Mouse (Mus musculus) lung, adult 18-20 months (tissue): Measurements from ENCODE around the gene Nudt2.
"Not testable (repeated sequence)": the region's sequence is repeated elsewhere in the genome, so short reads cannot be mapped to it uniquely, and the experiment has no call there.

Experiments
- DNase-seq, 2 experiments: peaks; one replicate each; pipeline ENCODE4 v3.0.0; 2022; ENCODE audit warnings: mixed read lengths in 2 of 2

The Nudt2 gene

DNA sequence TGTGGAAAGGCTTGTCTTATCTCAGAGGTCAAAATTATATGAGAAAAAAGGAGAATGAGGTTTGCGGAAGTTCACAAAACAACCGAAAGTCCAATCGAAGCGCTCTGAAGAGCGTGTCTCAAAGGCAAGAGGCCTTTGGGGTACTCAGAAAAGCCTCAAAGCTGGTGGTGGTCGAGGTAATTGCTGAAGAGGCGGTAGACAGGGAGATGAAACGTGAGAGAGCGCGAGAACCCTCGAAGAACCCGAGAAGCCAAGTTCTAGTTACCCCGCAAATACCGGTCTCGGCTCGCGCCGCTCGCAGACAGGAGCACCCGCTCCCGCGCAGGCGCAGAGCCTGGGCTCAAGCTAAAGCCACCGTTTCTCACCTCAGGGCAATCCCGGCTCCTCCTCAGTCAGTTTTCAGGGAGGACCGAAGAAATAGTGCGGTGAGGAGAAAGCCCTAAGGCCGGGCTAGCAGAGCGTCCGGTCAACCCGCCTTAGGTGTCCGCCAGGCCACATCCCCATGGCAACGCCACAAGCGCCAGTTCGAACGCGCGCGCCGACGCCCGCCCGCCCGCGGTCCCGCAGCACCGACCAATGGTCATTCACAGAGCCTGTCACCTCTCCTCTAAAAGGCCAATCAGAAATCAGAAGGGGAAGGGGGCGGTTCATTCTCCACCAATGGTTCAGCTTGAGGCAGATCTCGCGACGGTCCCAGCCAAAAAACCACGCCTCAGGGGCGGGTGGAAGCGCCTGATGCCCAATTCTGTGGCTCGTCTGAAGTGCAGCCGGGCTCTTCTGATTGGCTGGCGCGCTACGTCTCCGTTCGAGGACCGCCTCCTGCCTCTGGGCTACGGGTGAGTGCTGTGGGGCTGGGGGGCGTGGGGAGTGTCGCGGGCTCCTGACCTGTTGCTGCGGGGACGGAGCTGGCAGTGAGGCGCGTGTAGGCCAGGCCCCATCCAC, at the start of gene Nudt2, which contains the start of gene Kif24:
Nudt2 (plus strand) TSS at position 807 of the 942 bp plus-strand sequence.
Kif24 (minus strand) TSS at position 543 of the 942 bp plus-strand sequence.
- peak; percentile 99 to 100 for DNase-seq

DNA sequence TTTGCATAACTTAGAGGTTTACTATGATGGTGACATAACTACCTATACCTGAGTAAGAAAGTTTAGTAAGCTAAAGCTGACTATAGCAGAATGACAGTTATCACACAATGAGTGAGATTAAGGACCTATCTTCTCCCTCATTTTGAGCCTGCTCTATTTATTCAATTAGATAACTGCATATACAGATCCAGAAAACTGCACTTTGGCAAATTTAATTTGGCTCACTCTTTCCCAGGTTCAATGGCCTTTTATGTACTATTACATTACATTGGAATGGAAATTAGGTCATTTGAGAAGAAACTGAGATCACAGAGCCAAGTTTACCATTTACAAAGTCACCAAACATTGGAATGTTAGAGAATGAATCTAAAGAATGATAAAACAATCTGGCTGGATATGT, 48.0 kb upstream of the Nudt2 start:
- DNase-seq, result no peak

DNA sequence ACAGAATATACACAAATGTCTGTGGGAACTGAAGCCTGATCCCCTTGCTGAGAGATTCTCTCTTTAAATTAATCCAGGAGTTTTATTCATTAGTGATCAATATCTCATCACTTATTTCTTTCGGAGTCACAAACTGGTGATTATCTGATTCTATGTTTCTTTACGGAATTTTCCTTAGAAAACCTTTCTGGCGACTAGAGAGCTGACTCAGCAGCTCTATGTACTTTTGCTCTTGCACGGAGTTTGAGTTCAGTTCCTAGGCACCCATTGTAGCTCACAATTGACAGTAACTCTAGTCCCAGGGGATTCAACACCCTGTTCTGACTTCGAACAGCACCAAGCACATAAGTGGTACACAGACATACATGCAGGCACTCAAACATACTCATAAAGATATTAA, 26.0 kb upstream of the Nudt2 start:
- DNase-seq, result no peak

DNA sequence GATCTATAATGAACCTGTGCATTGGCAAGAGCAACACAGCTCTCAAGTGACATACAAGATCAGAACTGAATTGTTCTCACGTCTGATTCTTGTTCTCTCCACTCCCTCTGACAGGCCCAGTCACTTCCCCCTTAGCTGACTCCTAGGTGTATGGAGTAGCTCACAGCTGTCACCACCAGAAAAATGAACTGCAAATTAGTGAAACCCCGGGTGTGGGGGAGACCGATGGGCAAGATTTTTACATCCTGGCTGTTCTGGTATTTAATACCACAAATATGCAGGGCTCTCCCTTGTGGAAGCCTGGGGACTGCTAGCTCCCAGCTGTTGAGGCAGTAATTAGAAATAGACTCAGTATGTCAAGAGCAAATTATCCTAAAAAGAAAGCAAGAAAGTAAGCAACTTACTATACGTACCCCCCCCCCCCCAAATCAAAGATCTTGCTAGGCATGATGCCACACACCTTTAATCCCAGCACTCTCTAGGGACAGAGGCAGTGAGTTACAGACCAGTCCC, 22.1 kb upstream of the Nudt2 start:
- DNase-seq, result no peak

DNA sequence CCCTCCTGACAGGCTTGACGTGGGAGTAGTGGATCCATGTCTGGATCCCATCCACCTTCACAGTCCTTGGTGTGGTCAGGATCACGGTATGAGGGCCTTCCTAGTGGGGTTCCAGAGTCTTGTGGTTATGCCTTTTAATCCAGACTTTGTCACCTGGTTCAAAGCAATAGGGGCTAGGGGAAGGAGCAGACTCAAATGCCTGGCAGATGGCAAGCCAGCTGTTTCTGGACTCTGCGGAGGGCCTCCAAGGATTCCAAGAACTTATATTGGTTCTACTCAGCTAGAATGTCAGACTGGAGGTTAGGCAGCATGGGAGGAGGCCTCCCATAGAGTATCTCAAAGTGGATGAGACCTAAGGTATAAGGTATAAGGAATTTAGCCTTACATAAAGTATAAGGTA, 17.4 kb upstream of the Nudt2 start:
- no peak for DNase-seq

DNA sequence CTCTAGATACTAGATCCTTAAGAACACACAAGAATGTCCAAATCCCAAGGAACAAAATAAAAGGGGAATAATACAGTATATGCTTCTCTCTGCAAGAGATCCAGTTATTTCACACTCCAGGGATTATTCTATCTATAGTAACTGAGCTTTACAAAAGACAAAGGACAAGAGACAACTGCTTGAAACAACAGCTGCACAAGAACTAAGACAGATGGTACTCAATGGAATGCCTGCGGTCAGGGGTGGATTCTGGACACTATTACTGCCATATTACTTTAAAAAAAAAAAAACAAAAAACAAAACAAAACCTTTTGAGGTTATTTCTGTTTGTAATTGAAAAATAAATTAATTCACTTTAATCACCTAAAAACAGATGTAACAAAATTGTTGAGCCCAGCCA, 4.3 kb upstream of the Nudt2 start:
- DNase-seq, result no peak

DNA sequence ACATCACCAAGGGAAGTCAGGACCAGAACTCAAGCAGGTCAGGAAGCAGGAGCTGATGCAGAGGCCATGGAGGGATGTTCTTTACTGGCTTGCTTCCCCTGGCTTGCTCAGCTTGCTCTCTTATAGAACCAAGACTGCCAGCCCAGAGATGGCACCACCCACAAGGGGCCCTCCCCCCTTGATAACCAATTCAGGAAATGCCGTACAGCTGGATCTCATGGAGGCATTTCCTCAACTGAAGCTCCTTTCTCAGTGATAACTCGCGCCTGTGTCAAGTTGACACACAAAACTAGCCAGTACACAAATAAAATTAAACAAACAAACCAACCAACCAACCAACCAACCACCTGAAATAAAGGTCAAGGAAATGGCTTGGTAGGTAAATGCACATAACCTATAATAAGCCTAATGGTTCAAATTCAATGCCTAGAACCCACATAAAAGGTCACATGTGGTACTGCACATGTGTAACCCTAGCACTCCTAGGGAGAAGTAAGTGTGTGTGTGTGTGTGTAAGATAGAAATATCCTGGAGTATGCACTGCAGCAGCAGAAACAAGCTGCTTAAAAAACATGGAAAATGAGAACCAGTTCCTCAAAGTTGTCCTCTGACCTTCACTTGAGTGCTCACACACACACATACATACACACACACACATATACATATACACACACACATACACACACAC, 1.8 kb upstream of the Nudt2 start:
- not testable (repeated sequence) for DNase-seq

DNA sequence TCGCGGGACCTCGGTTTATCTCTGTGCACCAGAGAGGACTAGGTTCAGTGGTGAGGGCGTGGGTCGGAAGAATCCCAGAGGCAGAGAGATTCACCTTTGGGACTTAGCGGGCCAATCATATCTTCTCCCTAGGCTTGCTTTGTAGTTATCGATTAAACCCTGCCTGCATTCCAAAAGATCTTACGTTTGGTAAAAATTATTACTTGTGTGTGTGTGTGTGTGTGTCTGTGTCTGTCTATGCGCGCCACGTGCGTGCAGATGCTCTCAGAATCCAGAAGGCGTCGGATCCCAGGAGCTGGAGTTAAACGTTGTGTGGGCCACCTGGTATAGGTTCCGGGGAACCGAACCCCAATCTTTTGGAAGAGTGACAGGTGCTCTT, 325 bp downstream of the Nudt2 start:
- no peak for DNase-seq

DNA sequence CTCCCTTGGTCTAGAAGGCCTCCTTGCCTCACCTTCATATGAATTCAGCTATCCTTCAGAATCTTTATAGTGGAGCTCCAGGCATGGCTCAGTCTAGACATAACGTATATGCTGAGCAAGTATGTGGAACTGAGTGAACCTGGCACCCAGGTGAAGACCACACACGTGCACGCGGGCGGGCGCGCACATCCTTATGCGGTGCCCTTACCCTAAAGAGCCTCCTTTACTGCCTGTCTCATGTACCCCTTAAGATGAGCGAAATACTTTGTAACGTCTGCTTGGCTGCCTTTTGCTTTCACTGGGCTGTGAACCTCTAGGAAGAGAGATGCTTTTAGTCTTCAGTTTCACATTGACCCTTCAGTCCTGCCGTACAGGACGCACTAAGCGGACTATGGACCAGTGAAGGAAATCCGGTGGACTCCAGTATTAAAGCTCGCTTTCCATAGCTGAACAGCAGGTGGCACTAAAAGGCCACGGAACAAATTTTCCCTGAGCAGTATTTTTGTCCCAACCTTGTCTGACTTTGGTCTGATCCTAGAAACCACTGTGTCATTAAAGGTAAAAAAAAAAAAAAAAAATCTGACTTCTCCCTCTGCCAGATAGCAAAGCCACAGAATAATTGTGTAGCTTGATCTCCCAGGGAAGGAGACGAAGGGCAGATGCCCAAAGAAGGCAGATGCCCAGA, 3.6 kb downstream of the Nudt2 start:
- peak; percentile 57 to 63 for DNase-seq

DNA sequence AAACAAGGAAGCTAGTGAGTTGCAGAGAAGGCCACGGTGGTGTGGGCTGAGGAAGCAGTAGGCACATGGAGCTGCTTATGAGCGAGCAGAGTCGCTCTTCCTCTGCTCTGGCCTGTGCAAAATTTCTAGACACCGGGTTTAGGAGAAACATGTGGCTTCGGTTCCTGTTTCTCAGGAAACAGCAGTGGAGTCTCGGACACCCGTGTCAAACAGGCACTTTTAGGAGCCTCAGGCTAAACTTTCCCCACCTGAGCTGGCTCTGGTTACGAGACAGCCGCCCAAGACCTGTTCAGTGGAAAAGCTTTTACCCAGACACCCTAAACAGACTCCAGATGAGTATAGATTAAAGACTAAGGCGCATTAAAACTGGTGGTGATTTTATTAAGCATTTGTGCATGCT, 4.2 kb downstream of the Nudt2 start:
- DNase-seq, result no peak

DNA sequence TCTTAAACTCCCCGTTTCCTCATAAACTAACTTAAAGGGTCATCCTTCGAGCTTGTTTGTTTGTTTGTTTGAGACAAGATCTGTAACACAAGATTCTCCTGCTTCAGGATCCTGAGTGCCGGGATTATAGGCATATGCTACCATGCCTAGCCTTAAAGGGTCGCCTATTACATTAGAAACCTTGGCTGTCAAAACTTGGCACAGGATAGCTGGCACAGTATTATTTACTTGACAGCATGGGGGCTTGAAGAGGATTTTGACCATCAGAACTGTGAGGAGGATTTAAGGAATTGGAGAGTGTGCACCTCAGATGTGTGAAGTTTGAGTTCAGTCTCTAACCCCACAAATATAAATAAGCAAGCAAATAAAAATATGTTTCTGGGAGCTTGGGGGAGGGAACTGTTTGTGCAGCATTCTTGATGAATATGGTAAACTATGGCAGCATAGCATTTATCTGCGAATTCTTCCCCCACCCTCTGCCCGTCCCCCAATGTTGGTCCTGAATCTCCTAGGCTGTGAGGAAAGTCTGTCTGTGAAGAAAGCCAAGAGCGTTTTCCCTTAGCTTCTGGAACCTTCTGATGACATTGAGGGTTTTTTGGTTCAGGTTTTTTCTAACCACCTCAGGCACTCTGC, 5.2 kb downstream of the Nudt2 start:
- DNase-seq, result no peak

DNA sequence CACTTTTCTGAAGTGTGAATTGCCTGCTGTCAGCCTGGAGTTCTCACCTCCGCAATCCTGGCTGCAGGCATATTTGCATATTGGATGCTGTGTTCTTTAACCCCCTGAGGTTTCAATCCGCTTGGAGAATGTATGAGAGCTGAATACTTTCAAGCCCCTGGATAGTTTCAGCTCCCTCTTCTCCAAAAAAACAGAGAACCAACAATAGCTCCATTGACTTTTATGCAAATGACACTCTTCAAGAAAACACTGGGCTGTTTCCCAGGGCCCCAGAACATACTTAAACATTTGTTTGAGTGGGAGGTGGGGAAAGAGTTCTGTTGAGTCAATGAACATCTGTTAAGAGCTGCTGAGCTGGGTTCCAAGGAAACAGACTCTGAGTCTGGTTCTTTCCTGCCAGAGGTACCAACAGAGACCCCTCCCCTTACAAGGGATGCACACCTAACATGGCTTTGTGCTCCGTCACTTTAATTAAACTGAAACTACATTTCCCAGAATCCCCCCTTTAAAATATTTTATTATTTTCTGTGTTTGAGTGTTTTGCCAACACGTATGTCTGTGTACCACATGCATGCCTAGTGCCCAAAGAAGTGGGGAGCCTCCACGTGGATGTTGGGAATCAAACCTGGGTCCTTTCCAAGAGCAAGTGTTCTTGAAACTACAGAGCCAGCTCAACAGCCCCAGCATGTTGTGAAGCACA, 5.9 kb downstream of the Nudt2 start:
- no peak for DNase-seq

DNA sequence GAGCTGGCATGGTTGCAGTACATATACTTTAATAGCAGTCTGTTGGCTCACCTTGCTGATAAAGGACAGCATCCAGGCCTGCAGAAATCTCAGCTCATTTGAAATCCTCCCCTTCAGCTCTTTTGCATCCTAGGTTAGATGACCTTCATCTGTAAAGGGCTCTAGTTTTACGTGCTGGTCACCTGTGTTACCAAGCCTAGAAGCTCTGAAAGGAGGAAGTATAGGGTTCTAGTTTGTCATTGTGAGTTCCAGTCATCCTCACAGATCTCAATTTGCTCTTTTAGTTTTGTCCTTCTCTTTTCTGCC, 6.4 kb downstream of the Nudt2 start:
- no peak for DNase-seq

DNA sequence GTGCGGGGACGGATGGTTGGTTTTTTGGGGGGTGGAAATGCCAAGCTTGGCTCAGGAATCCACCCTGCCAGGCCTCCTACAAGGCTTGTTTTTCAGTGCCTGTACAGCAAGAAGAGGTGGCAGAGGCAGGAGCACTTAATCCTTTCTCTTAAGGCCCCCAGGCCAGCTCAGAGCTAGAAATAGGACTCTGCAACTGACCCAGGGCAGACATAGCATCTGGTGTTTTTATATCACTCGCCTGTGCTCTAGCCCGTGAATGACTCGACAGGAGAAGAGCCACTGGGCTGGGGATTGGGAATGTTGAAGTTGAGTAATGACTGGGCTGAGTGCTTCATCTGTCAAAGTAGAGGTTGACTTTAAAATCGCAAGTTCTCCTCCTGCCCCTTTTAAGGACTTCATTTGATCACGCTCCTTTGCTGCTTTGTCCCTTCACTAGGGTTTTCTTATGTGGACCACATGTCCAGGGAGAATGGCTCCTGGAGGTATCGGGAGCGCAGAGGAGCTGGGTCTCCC, 12.8 kb downstream of the Nudt2 start:
- DNase-seq, result no peak

DNA sequence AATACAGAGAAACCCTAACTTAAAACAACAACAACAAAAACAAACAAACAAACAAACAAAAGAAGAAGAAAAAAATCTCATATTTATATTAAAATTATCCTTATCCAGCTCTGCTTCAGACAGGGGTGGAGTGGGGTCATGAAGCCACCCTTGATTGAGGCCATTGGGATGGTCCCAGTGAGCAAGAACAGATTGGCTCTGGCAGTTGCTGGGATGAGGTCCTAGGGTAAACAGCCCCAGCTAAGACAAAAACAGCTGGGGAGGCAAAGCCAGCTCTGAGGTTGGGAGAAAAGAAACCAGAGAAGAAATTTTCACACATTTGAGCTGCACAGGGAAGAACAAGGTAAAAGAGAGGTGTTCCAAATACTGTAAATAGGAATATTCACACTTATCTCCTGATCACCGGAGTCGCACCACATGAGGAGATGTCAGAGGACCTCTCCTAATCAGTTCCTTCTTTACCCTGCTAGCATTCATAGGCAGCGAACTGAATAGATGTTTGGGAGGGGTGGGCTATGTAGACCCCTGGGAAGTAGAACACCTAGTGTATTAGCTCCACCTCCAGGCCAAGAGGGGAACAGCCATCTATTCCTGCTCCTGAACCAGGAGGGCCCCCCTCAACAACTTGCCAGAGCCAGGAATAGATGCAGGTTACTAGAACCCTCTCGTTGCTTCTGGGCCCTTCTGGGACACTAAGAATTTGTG, 14.0 kb downstream of the Nudt2 start:
- no peak for DNase-seq

DNA sequence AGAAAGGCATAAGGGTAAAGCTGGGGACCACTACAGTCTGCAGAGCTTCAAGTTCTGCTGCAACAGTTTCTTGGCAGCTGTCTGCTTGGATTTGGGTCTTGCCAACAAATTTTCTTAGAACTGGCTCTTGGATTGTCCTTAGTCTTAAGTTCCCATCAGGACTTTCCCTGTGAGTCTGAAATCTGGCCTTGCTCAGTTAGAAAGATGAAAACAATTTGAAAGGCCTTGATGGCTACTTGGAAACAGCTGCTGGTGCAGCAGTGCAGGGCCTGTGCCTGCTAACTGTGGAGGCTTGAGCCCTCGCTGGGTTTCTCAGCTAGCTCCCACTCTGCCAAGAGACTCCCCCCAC, 14.5 kb downstream of the Nudt2 start:
- no peak for DNase-seq

DNA sequence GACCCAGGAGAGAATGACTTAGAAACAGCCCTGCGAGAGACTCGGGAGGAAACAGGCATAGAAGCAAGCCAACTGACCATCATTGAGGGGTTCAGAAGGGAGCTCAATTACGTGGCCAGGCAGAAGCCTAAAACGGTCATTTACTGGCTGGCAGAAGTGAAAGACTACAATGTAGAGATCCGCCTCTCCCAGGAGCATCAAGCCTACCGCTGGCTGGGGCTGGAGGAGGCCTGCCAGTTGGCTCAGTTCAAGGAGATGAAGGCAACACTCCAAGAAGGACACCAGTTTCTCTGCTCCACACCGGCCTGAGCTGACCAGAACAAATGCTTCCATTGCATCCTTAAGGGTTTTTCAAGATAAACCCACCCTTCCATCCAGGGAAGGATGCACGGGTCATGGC, 15.3 kb downstream of the Nudt2 start:
- DNase-seq, result peak in 1 of 2 experiments; percentile 45

DNA sequence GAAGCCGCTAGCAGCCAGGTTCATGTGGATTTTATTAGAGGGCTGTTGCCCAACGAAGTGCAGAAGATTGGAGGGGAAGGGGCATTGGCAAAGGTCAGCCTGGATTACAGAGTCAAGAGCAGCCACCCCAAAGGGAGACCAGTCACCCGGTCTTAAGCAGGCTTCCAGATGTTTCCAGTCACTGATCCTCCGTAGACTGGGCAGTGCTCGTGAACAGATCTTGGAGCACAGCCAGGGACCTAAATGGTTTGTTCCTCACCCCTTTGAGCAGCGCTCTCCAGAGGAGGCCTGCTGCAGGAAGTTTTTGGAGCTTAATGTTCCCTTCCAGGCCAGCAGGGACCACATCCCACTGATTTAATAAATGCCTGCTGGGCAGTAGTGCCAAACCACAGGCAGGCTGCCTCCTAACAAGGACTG, 16.7 kb downstream of the Nudt2 start:
- DNase-seq, result peak; percentile 56 to 71

DNA sequence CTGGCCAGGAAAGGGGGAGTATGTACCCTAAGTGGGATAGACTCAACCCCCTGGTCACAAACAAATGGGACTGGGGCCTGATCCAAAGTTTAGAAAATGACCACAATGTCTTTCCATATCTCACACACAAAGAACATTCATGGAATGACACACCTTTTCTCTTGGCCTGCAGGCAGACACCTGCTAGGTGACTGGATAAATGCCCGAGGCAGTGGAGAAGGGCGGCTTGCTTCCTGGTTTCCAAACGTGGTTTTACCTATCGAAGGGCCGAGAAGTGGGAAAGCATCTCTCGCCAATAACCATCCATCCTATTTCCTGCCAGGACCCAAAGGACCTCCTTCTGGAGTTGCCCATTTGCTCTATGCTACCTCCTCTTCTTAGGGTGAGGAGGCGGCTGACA, 28.0 kb downstream of the Nudt2 start:
- DNase-seq, result no peak

DNA sequence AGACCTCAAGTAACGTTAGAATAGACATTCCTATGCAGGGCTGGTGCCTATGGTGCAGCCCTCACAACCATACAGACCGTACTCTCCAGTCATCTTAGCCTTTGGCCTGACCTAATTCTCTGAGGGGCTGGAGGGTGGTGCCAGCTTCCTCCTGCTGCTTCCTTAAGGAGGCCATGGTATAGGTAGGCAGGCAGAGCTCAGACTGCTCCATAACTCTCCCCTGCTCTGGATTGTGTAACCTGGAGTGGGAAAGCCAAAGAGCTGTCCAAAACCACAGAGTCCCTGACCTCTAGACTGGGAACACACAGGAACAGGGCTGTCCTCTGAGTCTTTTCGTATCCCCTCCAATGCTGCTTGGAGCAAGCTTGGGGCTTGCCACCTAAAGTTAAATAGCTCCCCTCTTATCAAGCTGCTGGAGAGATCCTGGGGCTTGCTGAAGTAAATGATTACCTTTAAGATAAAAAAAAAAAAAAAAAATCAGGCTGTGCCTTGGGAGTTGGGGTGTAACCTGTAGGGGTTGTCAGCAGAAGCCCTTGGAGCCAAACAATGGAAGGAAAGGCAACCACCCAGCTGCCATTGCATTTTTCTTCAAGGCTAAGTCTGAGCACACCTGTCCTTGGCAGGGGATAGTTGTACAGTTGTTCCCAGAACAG, 28.6 kb downstream of the Nudt2 start:
- DNase-seq, result peak; percentile 77 to 86

DNA sequence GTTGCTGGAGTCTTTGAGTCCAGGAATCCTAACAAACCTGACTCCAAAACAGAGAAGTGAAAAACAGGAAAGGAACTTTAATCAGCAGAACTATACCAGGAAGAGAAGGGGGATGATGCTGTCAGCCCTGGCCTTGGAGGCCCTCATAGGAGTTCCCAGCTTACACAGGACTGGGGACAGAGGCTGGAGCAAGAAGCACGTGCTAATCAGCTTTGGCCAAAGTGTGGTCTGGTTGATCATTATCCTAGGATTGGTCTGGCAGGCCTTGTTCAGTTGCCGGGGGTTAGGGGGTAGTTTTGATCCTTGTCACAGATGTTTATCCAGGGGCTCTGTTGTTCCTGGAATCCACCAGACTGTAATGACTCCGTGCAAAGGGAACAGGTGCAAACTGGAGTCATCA, 29.4 kb downstream of the Nudt2 start:
- DNase-seq, result no peak
